Mouse (Mus musculus) intestine, postnatal 0 days (tissue): ENCODE measurements around the gene Sertad2. TPM values are rescaled to one million over a fixed set of nuclear protein-coding genes. Genes with fewer than 3 reads are reported as not detected.

ENCODE experiments used
- ATAC-seq: fragments of 200-750 bp; cut with Nextera tagmentation; 2 replicates; pipeline ENCODE4 v1.8.0; 2017; ENCODE audit warnings: mild to moderate bottlenecking, moderate TSS enrichment, moderate library complexity
- H3K27ac ChIP-seq: fragments of 300-500 bp; sonication (generic); 2 replicates; pipeline ENCODE4 v1.5.1; 2014; ENCODE audit warnings: mild to moderate bottlenecking, low read depth, low read length, moderate library complexity
- H3K27me3 ChIP-seq: fragments of 300-500 bp; sonication (generic); replicated peaks from 2 replicates; pipeline ENCODE4 v1.6.1; 2014; ENCODE audit warnings: low read length, mixed read lengths; ENCODE audit not compliant: control insufficient read depth, insufficient read depth
- H3K36me3 ChIP-seq: fragments of 300-500 bp; sonication (generic); 2 replicates; pipeline ENCODE4 v1.6.1; 2014; ENCODE audit warnings: mild to moderate bottlenecking, moderate library complexity; ENCODE audit not compliant: control insufficient read depth, insufficient read depth
- H3K4me1 ChIP-seq: fragments of 300-500 bp; sonication (generic); replicated peaks from 2 replicates; pipeline ENCODE4 v1.6.1; 2014; ENCODE audit warnings: antibody characterized with exemption, low read length, mixed read lengths; ENCODE audit not compliant: control insufficient read depth, insufficient read depth
- H3K4me2 ChIP-seq: fragments of 300-500 bp; sonication (generic); replicated peaks from 2 replicates; pipeline ENCODE4 v1.6.1; 2014; ENCODE audit warnings: low read depth, mild to moderate bottlenecking, moderate library complexity
- H3K4me3 ChIP-seq: fragments of 300-500 bp; sonication (generic); 2 replicates; pipeline ENCODE4 v1.5.1; 2014; ENCODE audit warnings: low read depth, low read length
- H3K9ac ChIP-seq: fragments of 300-500 bp; sonication (generic); 2 replicates; pipeline ENCODE4 v1.6.1; 2014; ENCODE audit warnings: mild to moderate bottlenecking, low read depth, low read length
- H3K9me3 ChIP-seq: fragments of 300-500 bp; sonication (generic); 2 replicates; pipeline ENCODE4 v1.6.1; 2016; ENCODE audit warnings: mixed run types; ENCODE audit not compliant: control insufficient read depth
- CTCF ChIP-seq: sonication (generic); IDR thresholded peaks from 2 replicates; pipeline ENCODE4 v1.5.1; 2016; ENCODE audit warnings: low read depth, mild to moderate bottlenecking, control low read depth, antibody characterized with exemption, moderate library complexity
- WGBS: fragments of 180-500 bp; shearing (Covaris S2); extraction: QIAGEN DNeasy Blood & Tissue Kit; methylation state at CpG from one replicate; pipeline ENCODE4 v1.1.7; 2014; 5-methylcytosine and 5-hydroxymethylcytosine counted together
- polyA plus RNA-seq: library from polyadenylated mRNA; unstranded; fragments of >200 nt; fragmentation: Nextera tagmentation; extraction: Ambion mirVana; gene quantifications from 2 replicates; pipeline ENCODE4 v1.2.1, GENCODE M21; 2015

Sertad2 gene
- polyA plus RNA-seq, 1 experiment from 2014 or later, result 38.2 TPM

DNA sequence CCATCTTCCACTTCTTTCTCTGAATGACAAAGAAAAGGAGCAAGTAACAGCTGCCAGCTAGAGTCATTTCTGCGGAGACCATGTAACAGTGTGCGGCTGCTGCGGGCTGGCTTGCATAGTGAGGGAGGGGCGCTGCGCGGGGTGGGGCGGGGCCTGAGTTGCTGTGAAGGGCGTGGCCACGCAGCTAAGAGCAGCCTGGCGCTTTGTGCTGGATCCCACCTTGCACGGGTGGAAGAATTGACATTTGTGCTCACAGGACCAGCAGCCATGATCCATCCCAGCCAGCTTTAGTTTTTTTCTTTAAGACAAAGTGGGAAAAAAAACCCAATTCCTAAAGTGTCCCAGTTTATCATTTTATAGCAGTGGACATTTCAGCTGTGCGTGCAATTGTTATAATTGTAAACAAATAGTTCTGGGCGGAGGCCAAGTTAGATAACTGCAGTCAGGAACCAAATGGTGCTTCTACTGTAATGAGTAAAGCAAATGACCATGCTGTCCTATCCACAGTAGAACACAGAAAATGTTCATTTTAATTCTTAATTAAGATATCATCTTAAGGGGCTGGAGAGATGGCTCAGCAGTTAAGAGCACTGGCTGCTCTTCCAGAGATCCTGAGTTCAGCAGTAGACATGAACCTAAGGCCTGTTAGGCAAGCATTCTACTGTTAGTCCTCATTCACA, 18.4 kb downstream of the Sertad2 start:
- no peak; the same call in 1 of the 2 replicates for ATAC-seq
- no peak overlapping the region for H3K27ac ChIP-seq
- H3K36me3 ChIP-seq, result no peaks in the 10 kb centered on the region
- peak overlapping the region; percentile 62 for H3K4me2 ChIP-seq
- H3K9ac ChIP-seq, result no peak overlapping the region
- TF ChIP-seq CTCF, result no peak
- H3K4me1 ChIP-seq, result peaks cover 7% of the 10 kb centered on the region
- H3K9me3 ChIP-seq, result no peaks in the 10 kb centered on the region
- WGBS, result 4% methylated on average over 13 of the region's 13 CpGs
- H3K4me3 ChIP-seq, result peak overlapping the region; percentile 26
- no peaks in the 10 kb centered on the region for H3K27me3 ChIP-seq

DNA sequence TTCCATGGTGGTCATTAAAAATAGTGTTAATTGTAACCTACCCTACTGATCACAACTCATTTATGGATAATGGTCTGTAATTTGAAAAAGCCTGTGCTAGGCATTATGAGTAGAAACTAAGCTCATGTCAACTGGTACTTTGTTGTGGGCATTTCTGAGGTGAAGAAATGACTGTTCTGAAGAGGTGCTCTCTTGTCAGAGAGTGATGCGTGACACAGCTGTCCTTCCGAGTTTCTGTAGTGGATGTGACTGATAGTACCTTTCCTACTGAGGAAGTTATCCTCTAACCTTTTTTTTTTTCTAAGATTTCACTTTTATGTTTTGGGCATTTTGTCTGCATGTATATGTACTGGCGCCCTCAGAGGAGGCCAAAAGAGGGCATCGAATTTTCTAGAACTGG, 22.0 kb downstream of the Sertad2 start:
- no peaks in the 10 kb centered on the region for H3K36me3 ChIP-seq
- no peaks in the 10 kb centered on the region for H3K27me3 ChIP-seq
- no peak for ATAC-seq
- TF ChIP-seq CTCF, result no peak
- peaks cover 7% of the 10 kb centered on the region for H3K4me1 ChIP-seq
- H3K4me2 ChIP-seq, result no peak overlapping the region
- no peak overlapping the region for H3K9ac ChIP-seq
- no peaks in the 10 kb centered on the region for H3K9me3 ChIP-seq
- H3K4me3 ChIP-seq, result no peak overlapping the region
- 93% methylated on average over 4 of the region's 4 CpGs for WGBS
- H3K27ac ChIP-seq, result no peak overlapping the region

DNA sequence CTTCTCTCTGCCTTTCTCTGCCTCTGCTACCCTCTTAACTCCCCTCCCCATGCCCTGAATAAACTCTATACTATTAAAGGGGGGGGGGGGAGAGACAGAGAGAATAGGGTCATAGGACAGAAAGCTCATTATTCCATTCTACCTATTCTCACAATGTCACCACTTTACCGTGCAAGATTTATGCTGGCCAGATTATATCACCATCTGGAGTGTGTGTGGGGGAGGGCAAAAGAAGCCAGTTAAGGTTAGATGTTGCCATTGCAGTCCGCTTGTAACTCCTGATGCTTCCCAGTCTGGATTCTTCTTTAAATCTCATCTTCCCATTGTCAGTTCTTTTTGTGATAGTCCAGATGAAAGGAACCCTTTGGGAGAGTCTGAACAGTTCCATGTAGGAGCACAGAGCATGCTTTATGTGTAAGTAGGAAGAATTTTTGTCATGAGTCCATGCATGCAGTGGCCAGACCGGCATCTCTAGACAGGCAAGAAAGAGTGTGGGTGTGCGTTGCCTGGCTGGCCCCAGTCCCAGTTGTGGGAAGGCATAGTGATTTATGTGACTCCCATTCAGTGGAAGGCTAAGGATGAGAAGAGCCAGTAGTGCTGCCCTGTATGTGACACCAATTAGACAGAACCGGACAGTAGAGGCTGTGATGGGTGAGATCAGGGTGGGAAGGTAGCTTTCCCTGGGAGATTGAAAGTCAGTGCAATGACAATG, 28.8 kb downstream of the Sertad2 start:
- Histone ChIP-seq H3K27ac (no peak overlapping the region), H3K9ac (no peak overlapping the region), H3K4me1 (no peaks in the 10 kb centered on the region), H3K27me3 (no peaks in the 10 kb centered on the region), H3K9me3 (no peaks in the 10 kb centered on the region), H3K36me3 (no peaks in the 10 kb centered on the region), H3K4me2 (no peak overlapping the region), H3K4me3 (no peak overlapping the region)
- 71% methylated on average over 5 of the region's 5 CpGs for WGBS
- ATAC-seq, result no peak
- TF ChIP-seq CTCF, result no peak

DNA sequence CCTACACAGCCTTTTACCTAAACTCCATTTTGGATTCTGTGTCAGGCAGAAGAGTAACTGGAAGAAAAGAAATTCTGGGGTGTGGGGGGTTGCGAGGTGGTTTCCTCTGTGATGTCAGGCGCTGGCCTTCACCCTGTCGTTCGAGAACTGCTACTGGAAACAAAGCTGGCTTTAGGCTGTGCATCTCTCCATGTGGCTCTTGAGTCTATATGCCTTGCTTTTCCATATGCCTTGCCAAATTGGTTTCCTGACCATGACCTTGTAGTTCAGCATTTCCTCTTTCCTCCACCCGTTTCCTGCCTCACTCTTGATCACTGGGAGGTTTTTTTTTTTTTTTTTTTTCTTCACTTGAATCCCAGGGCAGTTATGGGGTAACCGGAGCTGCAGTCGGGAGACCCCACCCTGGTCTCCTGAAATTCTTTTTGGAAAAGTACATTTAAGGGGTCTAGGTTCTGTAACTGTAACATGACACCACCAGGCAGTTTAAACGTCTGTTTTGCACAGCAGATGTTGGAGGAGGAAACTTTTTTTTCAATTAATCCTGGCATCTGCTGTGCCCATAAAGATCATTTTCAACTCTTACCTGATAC, 33.1 kb downstream of the Sertad2 start:
- Histone ChIP-seq H3K27ac (no peak overlapping the region), H3K9me3 (no peaks in the 10 kb centered on the region), H3K9ac (no peak overlapping the region), H3K27me3 (no peaks in the 10 kb centered on the region), H3K4me2 (no peak overlapping the region), H3K36me3 (no peaks in the 10 kb centered on the region), H3K4me1 (no peaks in the 10 kb centered on the region), H3K4me3 (no peak overlapping the region)
- 51% methylated on average over 8 of the region's 8 CpGs for WGBS
- ATAC-seq, result no peak
- no peak for TF ChIP-seq CTCF

DNA sequence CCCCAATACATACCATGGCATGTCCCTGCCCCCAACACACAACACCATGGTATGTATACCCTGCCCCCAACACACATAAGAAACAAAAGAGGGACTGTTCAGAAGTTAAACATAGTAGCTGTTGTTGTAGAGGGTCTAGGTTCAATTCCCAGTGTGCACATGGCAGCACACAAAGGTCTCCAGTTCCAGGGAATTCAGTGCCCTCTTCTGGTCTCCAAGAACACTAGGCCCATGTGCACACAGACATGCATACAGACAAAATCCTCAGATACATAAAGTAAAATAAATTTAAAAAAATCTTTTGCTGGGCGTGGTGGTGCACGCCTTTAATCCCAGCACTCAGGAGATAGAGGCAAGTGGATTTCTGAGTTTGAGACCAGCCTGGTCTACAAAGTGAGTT, 39.7 kb downstream of the Sertad2 start:
- H3K27me3 ChIP-seq, result no peaks in the 10 kb centered on the region
- H3K4me3 ChIP-seq, result no peak overlapping the region
- H3K9ac ChIP-seq, result no peak overlapping the region
- H3K4me1 ChIP-seq, result no peaks in the 10 kb centered on the region
- peak; percentile 33; the same call in 1 of the 2 replicates for TF ChIP-seq CTCF
- 95% methylated on average over 2 of the region's 2 CpGs for WGBS
- no peaks in the 10 kb centered on the region for H3K9me3 ChIP-seq
- H3K27ac ChIP-seq, result no peak overlapping the region
- no peak for ATAC-seq
- no peak overlapping the region for H3K4me2 ChIP-seq
- H3K36me3 ChIP-seq, result no peaks in the 10 kb centered on the region

DNA sequence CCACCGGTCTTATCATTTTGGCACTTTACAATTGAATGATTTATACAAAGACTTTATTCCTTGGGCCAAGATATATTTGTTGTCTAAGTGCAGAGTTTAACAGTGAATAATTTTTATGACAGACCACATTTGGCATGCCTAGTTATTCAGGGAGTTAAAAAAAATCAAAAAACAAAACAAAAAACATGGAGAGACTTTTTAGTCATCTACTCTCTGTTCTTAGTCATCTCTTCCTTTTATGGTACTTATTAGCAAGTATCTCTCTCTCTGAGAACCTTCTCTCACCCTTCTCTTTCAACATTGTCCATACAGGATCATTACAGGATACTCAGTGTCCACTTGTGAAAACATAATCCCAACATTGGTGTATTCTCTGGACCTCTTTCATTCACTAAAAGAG, 42.2 kb downstream of the Sertad2 start:
- Histone ChIP-seq H3K4me3 (no peak overlapping the region), H3K4me2 (no peak overlapping the region), H3K27me3 (no peaks in the 10 kb centered on the region), H3K9ac (no peak overlapping the region), H3K27ac (no peak overlapping the region), H3K4me1 (no peaks in the 10 kb centered on the region), H3K9me3 (no peaks in the 10 kb centered on the region), H3K36me3 (no peaks in the 10 kb centered on the region)
- no peak for ATAC-seq
- TF ChIP-seq CTCF, result no peak
- 61% methylated on average over 1 of the region's 1 CpGs for WGBS
